Mouse (Mus musculus): Measurements from ENCODE around the gene Ctbp1. TPM values are rescaled to one million over a fixed set of nuclear protein-coding genes. Genes with fewer than 3 reads are reported as not detected.

Ctbp1 gene
- polyA plus RNA-seq, 2 experiments = 107 to 165 TPM

GRCm38 (mm10) chr5:33214723-33215122 is 60.1 kb downstream of the Ctbp1 start:
- WGBS (ENCODE audit: insufficient replicate concordance) = 49% methylated on average over 4 of the region's 4 CpGs
- peaks cover 13 to 26% of the 10 kb centered on the region in 2 experiments for H3K4me1 ChIP-seq (replicated peaks; ENCODE audit: control insufficient read depth in 2 of 2, insufficient read depth in 2 of 2, low read length in 1 of 2)
- H3K27me3 ChIP-seq (ENCODE audit: control insufficient read depth, insufficient read depth, low read length) = no peaks in the 10 kb centered on the region
- no peak overlapping the region for H3K27ac ChIP-seq
- H3K36me3 ChIP-seq (replicated peaks; ENCODE audit: control insufficient read depth, insufficient read depth, low read depth) = no peaks in the 10 kb centered on the region
- no peak for ATAC-seq (ENCODE audit: insufficient read depth)
- TF ChIP-seq CTCF (IDR thresholded peaks at IDR 0.05; ENCODE audit: low read depth) = no peak
- no peak for TF ChIP-seq EP300 (IDR thresholded peaks at IDR 0.05; ENCODE audit: low read depth)
- no peak overlapping the region for H3K4me3 ChIP-seq (ENCODE audit: insufficient read depth in 1 of 2, low read depth in 2 of 2, low read length in 2 of 2)
- H3K9ac ChIP-seq (replicated peaks) = no peak overlapping the region
- DNase-seq (ENCODE audit: low read depth in 3 of 3, low spot score in 3 of 3) = no peak
- no peaks in the 10 kb centered on the region for H3K9me3 ChIP-seq (ENCODE audit: control insufficient read depth, low read length)
- no peak overlapping the region for H3K4me2 ChIP-seq (ENCODE audit: low read depth)

GRCm38 (mm10) chr5:33211254-33211653 is 63.5 kb downstream of the Ctbp1 start:
- Histone ChIP-seq H3K9me3 (ENCODE audit: control insufficient read depth, low read length) (no peaks in the 10 kb centered on the region), H3K4me3 (ENCODE audit: insufficient read depth in 1 of 2, low read depth in 2 of 2, low read length in 2 of 2) (no peak overlapping the region), H3K36me3 (replicated peaks; ENCODE audit: control insufficient read depth, insufficient read depth, low read depth) (no peaks in the 10 kb centered on the region), H3K27ac (no peak overlapping the region), H3K4me2 (ENCODE audit: low read depth) (no peak overlapping the region), H3K27me3 (ENCODE audit: control insufficient read depth, insufficient read depth, low read length) (no peaks in the 10 kb centered on the region), H3K4me1 (replicated peaks; ENCODE audit: control insufficient read depth in 2 of 2, insufficient read depth in 2 of 2, low read length in 1 of 2) (peaks cover 0 to 3% of the 10 kb centered on the region in 2 experiments; a peak in 2 of 4 replicates), H3K9ac (replicated peaks) (no peak overlapping the region)
- TF ChIP-seq CTCF (IDR thresholded peaks at IDR 0.05; ENCODE audit: low read depth) (no peak), EP300 (IDR thresholded peaks at IDR 0.05; ENCODE audit: low read depth) (no peak)
- no peak for ATAC-seq (ENCODE audit: insufficient read depth)
- DNase-seq (ENCODE audit: low read depth in 3 of 3, low spot score in 3 of 3) = no peak
- 65% methylated on average over 5 of the region's 5 CpGs for WGBS (ENCODE audit: insufficient replicate concordance)

GRCm38 (mm10) chr5:33210515-33210914 is 64.3 kb downstream of the Ctbp1 start:
- Histone ChIP-seq H3K27me3 (ENCODE audit: control insufficient read depth, insufficient read depth, low read length) (no peaks in the 10 kb centered on the region), H3K36me3 (replicated peaks; ENCODE audit: control insufficient read depth, insufficient read depth, low read depth) (no peaks in the 10 kb centered on the region), H3K27ac (no peak overlapping the region), H3K4me1 (replicated peaks; ENCODE audit: control insufficient read depth in 2 of 2, insufficient read depth in 2 of 2, low read length in 1 of 2) (peaks cover 0 to 3% of the 10 kb centered on the region in 2 experiments; a peak in 2 of 4 replicates), H3K4me3 (ENCODE audit: insufficient read depth in 1 of 2, low read depth in 2 of 2, low read length in 2 of 2) (no peak overlapping the region), H3K4me2 (ENCODE audit: low read depth) (no peak overlapping the region), H3K9me3 (ENCODE audit: control insufficient read depth, low read length) (no peaks in the 10 kb centered on the region), H3K9ac (replicated peaks) (no peak overlapping the region)
- TF ChIP-seq EP300 (IDR thresholded peaks at IDR 0.05; ENCODE audit: low read depth) = no peak
- no peak for TF ChIP-seq CTCF (IDR thresholded peaks at IDR 0.05; ENCODE audit: low read depth)
- DNase-seq (ENCODE audit: low read depth in 3 of 3, low spot score in 3 of 3) (no peak), ATAC-seq (ENCODE audit: insufficient read depth) (no peak)
- 74% methylated on average over 3 of the region's 3 CpGs for WGBS (ENCODE audit: insufficient replicate concordance)

GRCm38 (mm10) chr5:33208533-33209245 is 66.1 kb downstream of the Ctbp1 start:
- ATAC-seq (ENCODE audit: insufficient read depth) = no peak
- WGBS (ENCODE audit: insufficient replicate concordance) = 49% methylated on average over 14 of the region's 14 CpGs

GRCm38 (mm10) chr5:33207136-33207535 is 67.7 kb downstream of the Ctbp1 start:
- Histone ChIP-seq H3K27me3 (ENCODE audit: control insufficient read depth, insufficient read depth, low read length) (no peaks in the 10 kb centered on the region), H3K4me1 (replicated peaks; ENCODE audit: control insufficient read depth in 2 of 2, insufficient read depth in 2 of 2, low read length in 1 of 2) (peaks cover 0 to 7% of the 10 kb centered on the region in 2 experiments; a peak in 2 of 4 replicates), H3K27ac (no peak overlapping the region), H3K4me3 (ENCODE audit: insufficient read depth in 1 of 2, low read depth in 2 of 2, low read length in 2 of 2) (no peak overlapping the region), H3K36me3 (replicated peaks; ENCODE audit: control insufficient read depth, insufficient read depth, low read depth) (no peaks in the 10 kb centered on the region), H3K4me2 (ENCODE audit: low read depth) (no peak overlapping the region), H3K9me3 (ENCODE audit: control insufficient read depth, low read length) (no peaks in the 10 kb centered on the region), H3K9ac (replicated peaks) (no peak overlapping the region)
- 49% methylated on average over 9 of the region's 9 CpGs for WGBS (ENCODE audit: insufficient replicate concordance)
- DNase-seq (ENCODE audit: low read depth in 3 of 3, low spot score in 3 of 3) = no peak
- no peak for TF ChIP-seq CTCF (IDR thresholded peaks at IDR 0.05; ENCODE audit: low read depth)
- no peak for TF ChIP-seq EP300 (IDR thresholded peaks at IDR 0.05; ENCODE audit: low read depth)
- no peak for ATAC-seq (ENCODE audit: insufficient read depth)

More at GRCm38 (mm10) chr5:33208533-33209245, 66.1 kb downstream of the Ctbp1 start:
- Histone ChIP-seq H3K36me3 (replicated peaks; ENCODE audit: control insufficient read depth, insufficient read depth, low read depth) (no peaks in the 10 kb centered on the region), H3K4me3 (ENCODE audit: insufficient read depth in 1 of 2, low read depth in 2 of 2, low read length in 2 of 2) (no peak overlapping the region), H3K27me3 (ENCODE audit: control insufficient read depth, insufficient read depth, low read length) (no peaks in the 10 kb centered on the region), H3K9ac (replicated peaks) (no peak overlapping the region), H3K9me3 (ENCODE audit: control insufficient read depth, low read length) (no peaks in the 10 kb centered on the region), H3K4me1 (replicated peaks; ENCODE audit: control insufficient read depth in 2 of 2, insufficient read depth in 2 of 2, low read length in 1 of 2) (peaks cover 0 to 7% of the 10 kb centered on the region in 2 experiments; a peak in 2 of 4 replicates), H3K4me2 (ENCODE audit: low read depth) (no peak overlapping the region), H3K27ac (no peak overlapping the region)
- TF ChIP-seq CTCF (IDR thresholded peaks at IDR 0.05; ENCODE audit: low read depth) (no peak), EP300 (IDR thresholded peaks at IDR 0.05; ENCODE audit: low read depth) (0 out of 2 replicates have a peak, but pooled peaks have one; percentile 23)
- DNase-seq (ENCODE audit: low read depth in 3 of 3, low spot score in 3 of 3) = no peak

Data from liver, embryonic 14.5 days (tissue).